Mouse (Mus musculus) hindbrain, embryonic 14.5 days (tissue): ENCODE data around the gene Elmo3. TPM values are rescaled to one million over a fixed set of nuclear protein-coding genes. Genes with fewer than 3 reads are reported as not detected.
"Not testable (repeated sequence)": the region's sequence is repeated elsewhere in the genome, so short reads cannot be mapped to it uniquely, and the experiment has no call there.

Source experiments
- ATAC-seq: fragments of 200-750 bp; cut with Nextera tagmentation; 2 replicates; pipeline ENCODE4 v1.8.0; 2017; ENCODE audit warnings: moderate number of reproducible peaks, mild to moderate bottlenecking, moderate TSS enrichment, moderate library complexity; ENCODE audit not compliant: low FRiP score
- DNase-seq: peaks from one replicate; pipeline ENCODE4 v3.0.0-alpha.2; 2015; ENCODE audit warnings: low spot score
- H3K27ac ChIP-seq: fragments of 300-500 bp; sonication (generic); 2 replicates; pipeline ENCODE4 v1.5.1; 2014; ENCODE audit warnings: mild to moderate bottlenecking, moderate library complexity
- H3K27me3 ChIP-seq: fragments of 300-500 bp; sonication (generic); 2 replicates; pipeline ENCODE4 v1.6.1; 2014; ENCODE audit warnings: mild to moderate bottlenecking, low read length, mixed read lengths; ENCODE audit not compliant: control insufficient read depth, insufficient read depth
- H3K36me3 ChIP-seq: fragments of 300-500 bp; sonication (generic); replicated peaks from 2 replicates; pipeline ENCODE4 v1.6.1; 2014; ENCODE audit not compliant: control insufficient read depth, insufficient read depth
- H3K4me1 ChIP-seq: fragments of 300-500 bp; sonication (generic); replicated peaks from 2 replicates; pipeline ENCODE4 v1.6.1; 2014; ENCODE audit warnings: antibody characterized with exemption, low read length, mixed read lengths; ENCODE audit not compliant: control insufficient read depth, insufficient read depth
- H3K4me2 ChIP-seq: fragments of 300-500 bp; sonication (generic); replicated peaks from 2 replicates; pipeline ENCODE4 v1.6.1; 2014; ENCODE audit warnings: mild to moderate bottlenecking, moderate library complexity
- H3K4me3 ChIP-seq: fragments of 300-500 bp; sonication (generic); replicated peaks from 2 replicates; pipeline ENCODE4 v1.5.1; 2014; ENCODE audit warnings: mild to moderate bottlenecking, low read length
- H3K9ac ChIP-seq: fragments of 300-500 bp; sonication (generic); 2 replicates; pipeline ENCODE4 v1.6.1; 2014
- H3K9me3 ChIP-seq: fragments of 300-500 bp; sonication (generic); 2 replicates; pipeline ENCODE4 v1.6.1; 2016; ENCODE audit warnings: low read length; ENCODE audit not compliant: control insufficient read depth
- WGBS: fragments of 180-500 bp; shearing (Covaris S2); extraction: QIAGEN DNeasy Blood & Tissue Kit; methylation state at CpG from one replicate; pipeline ENCODE4 v1.1.7; 2014; 5-methylcytosine and 5-hydroxymethylcytosine counted together
- polyA plus RNA-seq: library from polyadenylated mRNA; unstranded; fragments of >200 nt; fragmentation: Nextera tagmentation; extraction: Ambion mirVana; gene quantifications from 2 replicates; pipeline ENCODE4 v1.2.1, GENCODE M21; 2014

The Elmo3 gene
- polyA plus RNA-seq, 1 experiment from 2014 or later = 1.6 TPM

DNA sequence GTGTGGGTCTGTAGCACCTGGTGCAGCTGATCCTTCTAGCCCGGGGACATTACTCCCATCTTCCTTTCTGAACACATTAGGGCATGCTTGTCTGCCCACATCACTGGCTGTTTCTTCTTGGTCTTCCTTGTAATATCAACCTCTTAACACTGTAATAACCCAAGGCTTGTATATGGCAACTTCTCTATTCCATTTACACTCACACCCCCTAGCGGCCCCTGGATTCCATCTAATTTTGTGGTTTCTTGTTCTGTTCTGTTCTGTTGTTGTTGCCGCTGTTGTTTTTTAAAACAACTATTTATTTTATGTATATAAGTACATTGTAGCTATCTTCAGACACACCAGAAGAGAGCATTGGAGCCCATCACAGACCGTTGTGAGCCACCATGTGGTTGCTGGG, 18.5 kb upstream of the Elmo3 start:
- Histone ChIP-seq H3K9me3 (no peaks in the 10 kb centered on the region), H3K9ac (peak overlapping the region; percentile 20; the same call in 1 of the 2 replicates)
- 86% methylated on average over 4 of the region's 4 CpGs for WGBS

DNA sequence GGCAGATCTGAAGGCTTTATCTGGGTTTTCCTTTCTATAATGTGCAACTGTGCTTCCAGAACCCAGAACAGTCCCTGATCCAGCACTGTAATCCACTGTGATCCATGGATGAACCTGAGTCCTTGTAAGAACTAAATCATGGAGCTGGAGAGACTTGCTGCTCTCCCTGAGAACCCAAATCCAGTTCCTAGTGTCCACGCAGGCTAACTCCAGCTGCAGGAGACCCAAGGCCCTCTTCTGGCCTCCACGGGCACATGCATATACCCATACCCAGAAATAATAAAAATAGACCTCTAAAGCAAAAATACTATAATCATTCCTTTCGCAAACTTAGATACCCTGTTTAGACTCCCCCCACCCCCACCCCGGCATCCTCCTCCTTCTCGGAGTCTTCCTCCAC, 17.2 kb upstream of the Elmo3 start:
- peaks cover 42% of the 10 kb centered on the region for H3K4me1 ChIP-seq
- DNase-seq (no peak), ATAC-seq (no peak)
- peak overlapping the region; percentile 50 for H3K9ac ChIP-seq
- no peaks in the 10 kb centered on the region for H3K9me3 ChIP-seq
- H3K27me3 ChIP-seq = 0 out of 2 replicates have a peak, but pooled peaks cover 8% of the 10 kb centered on the region
- peak overlapping the region; percentile 89 for H3K27ac ChIP-seq
- peaks cover 25% of the 10 kb centered on the region for H3K36me3 ChIP-seq
- H3K4me2 ChIP-seq = peak overlapping the region; percentile 66
- H3K4me3 ChIP-seq = peak overlapping the region; percentile 43
- 85% methylated on average over 5 of the region's 5 CpGs for WGBS

More for the DNA sequence above, 18.5 kb upstream of the Elmo3 start:
- no peak overlapping the region for H3K27ac ChIP-seq
- H3K36me3 ChIP-seq = peaks cover 38% of the 10 kb centered on the region
- peaks cover 42% of the 10 kb centered on the region for H3K4me1 ChIP-seq
- H3K27me3 ChIP-seq = 0 out of 2 replicates have a peak, but pooled peaks cover 8% of the 10 kb centered on the region
- DNase-seq (no peak), ATAC-seq (no peak)
- H3K4me2 ChIP-seq = peak overlapping the region; percentile 66
- peak overlapping the region; percentile 11 for H3K4me3 ChIP-seq

GRCm38 (mm10) chr8:105288958-105289732, 16.3 kb upstream of the Elmo3 start:
- Histone ChIP-seq H3K4me1 (peaks cover 42% of the 10 kb centered on the region), H3K4me2 (peak overlapping the region; percentile 66), H3K36me3 (peaks cover 22% of the 10 kb centered on the region), H3K4me3 (peak overlapping the region; percentile 43), H3K9me3 (no peaks in the 10 kb centered on the region), H3K9ac (peak overlapping the region; percentile 50), H3K27me3 (0 out of 2 replicates have a peak, but pooled peaks cover 8% of the 10 kb centered on the region), H3K27ac (peak overlapping the region; percentile 89)
- WGBS = under 1% methylated on average over 53 of the region's 53 CpGs
- ATAC-seq (peak; percentile 93), DNase-seq (peak; percentile 99)

- Histone ChIP-seq H3K4me3 (peak within 1 kb of the TSS; percentile 43), H3K9me3 (no peaks in the 10 kb centered on the region), H3K27ac (peak within 1 kb of the TSS; percentile 89), H3K4me1 (peaks cover 42% of the 10 kb centered on the region), H3K27me3 (0 out of 2 replicates have a peak, but pooled peaks cover 8% of the 10 kb centered on the region), H3K4me2 (peak within 1 kb of the TSS; percentile 66), H3K36me3 (peaks cover 16% of the 10 kb centered on the region), H3K9ac (peak within 1 kb of the TSS; percentile 50)
- peak; percentile 44 for DNase-seq
- under 1% methylated on average over 40 of the region's 43 CpGs for WGBS
- peak; percentile 36 for ATAC-seq
Measured at GRCm38 (mm10) chr8:105289805-105290460, 15.5 kb upstream of the Elmo3 start, which contains the start of gene 4931428F04Rik. 4931428F04Rik (minus strand) TSS chr8:105289864.

GRCm38 (mm10) chr8:105290554-105291314, 14.7 kb upstream of the Elmo3 start:
- 5% methylated on average over 31 of the region's 31 CpGs for WGBS
- H3K36me3 ChIP-seq = peaks cover 8% of the 10 kb centered on the region; the same call in 1 of the 2 replicates
- no peaks in the 10 kb centered on the region for H3K9me3 ChIP-seq
- peaks cover 39% of the 10 kb centered on the region for H3K4me1 ChIP-seq
- peak overlapping the region; percentile 43 for H3K4me3 ChIP-seq
- ATAC-seq (no peak), DNase-seq (peak; percentile 84)
- H3K4me2 ChIP-seq = peak overlapping the region; percentile 66
- 0 out of 2 replicates have a peak, but pooled peaks cover 8% of the 10 kb centered on the region for H3K27me3 ChIP-seq
- peak overlapping the region; percentile 50; the same call in 1 of the 2 replicates for H3K9ac ChIP-seq
- no peak overlapping the region for H3K27ac ChIP-seq

GRCm38 (mm10) chr8:105291364-105291763, 14.0 kb upstream of the Elmo3 start:
- not testable (repeated sequence) for H3K27me3 ChIP-seq, DNase-seq, H3K9ac ChIP-seq, H3K4me2 ChIP-seq, H3K9me3 ChIP-seq, ATAC-seq, H3K36me3 ChIP-seq, H3K27ac ChIP-seq
- 88% methylated on average over 8 of the region's 8 CpGs for WGBS
- peaks cover 32% of the 10 kb centered on the region for H3K4me1 ChIP-seq
- 0 out of 2 replicates have a peak overlapping the region, but pooled peaks have one; percentile 43 for H3K4me3 ChIP-seq

DNA sequence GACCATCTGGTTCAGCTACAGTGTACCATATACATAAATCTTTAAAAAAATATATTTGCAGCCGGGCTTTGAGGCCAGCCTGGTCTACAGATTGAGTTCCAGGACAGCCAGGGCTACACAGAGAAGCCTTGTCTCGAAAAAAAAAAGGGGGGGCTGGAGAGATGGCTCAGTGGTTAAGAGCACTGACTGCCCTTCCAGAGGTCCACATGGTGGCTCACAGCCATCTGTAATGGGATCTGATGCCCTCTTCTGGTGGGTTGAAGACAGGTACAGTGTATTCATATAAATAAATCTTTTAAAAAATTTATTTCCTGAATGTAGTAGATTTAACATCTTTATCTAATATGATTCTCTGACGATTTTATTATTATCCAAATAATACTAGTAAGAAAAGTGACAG, 13.6 kb upstream of the Elmo3 start:
- H3K9ac ChIP-seq, H3K4me2 ChIP-seq, H3K36me3 ChIP-seq, H3K9me3 ChIP-seq, H3K27me3 ChIP-seq, ATAC-seq, DNase-seq, H3K27ac ChIP-seq, H3K4me3 ChIP-seq: not testable (repeated sequence)
- H3K4me1 ChIP-seq = peaks cover 29% of the 10 kb centered on the region
- 60% methylated on average over 3 of the region's 3 CpGs for WGBS

DNA sequence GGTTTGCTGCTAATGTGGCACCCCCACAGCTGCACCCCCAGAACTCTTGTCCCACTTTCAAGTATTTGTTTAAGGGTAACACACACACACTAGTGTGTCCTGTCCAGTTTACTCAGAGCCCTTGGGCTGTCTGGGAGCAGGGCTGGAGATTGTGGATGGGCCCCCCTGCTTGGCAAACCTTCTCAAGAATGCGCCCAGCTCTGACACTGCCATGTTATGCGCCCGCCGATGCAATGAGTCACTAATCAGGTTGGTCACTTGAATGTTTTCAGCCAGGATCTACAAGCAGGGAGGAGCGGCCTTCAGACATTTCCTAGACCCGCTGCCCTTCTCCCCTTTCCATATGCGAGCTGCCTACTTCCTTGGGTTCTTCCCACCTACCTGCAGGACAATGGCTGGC, 12.9 kb upstream of the Elmo3 start:
- ATAC-seq = no peak
- peaks cover 26% of the 10 kb centered on the region for H3K4me1 ChIP-seq
- WGBS = 86% methylated on average over 7 of the region's 7 CpGs
- H3K9me3 ChIP-seq = no peaks in the 10 kb centered on the region
- no peak for DNase-seq
- no peak overlapping the region for H3K27ac ChIP-seq
- no peaks in the 10 kb centered on the region for H3K36me3 ChIP-seq
- no peak overlapping the region for H3K9ac ChIP-seq
- 0 out of 2 replicates have a peak, but pooled peaks cover 8% of the 10 kb centered on the region for H3K27me3 ChIP-seq
- H3K4me2 ChIP-seq = no peak overlapping the region
- no peak overlapping the region for H3K4me3 ChIP-seq
